Mouse (Mus musculus) limb, embryonic 11.5 days (tissue): ENCODE results near the gene Eef1a1. TPM values are rescaled to one million over a fixed set of nuclear protein-coding genes. Genes with fewer than 3 reads are reported as not detected.

Source experiments
- ATAC-seq: fragments of 200-750 bp; cut with Nextera tagmentation; 2 replicates; pipeline ENCODE4 v1.8.0; 2017; ENCODE audit warnings: low read depth; ENCODE audit not compliant: insufficient number of reproducible peaks, low FRiP score, low TSS enrichment
- DNase-seq: peaks from one replicate; pipeline ENCODE4 v3.0.0-alpha.2; 2015; ENCODE audit warnings: low spot score
- H3K27ac ChIP-seq: fragments of 300-500 bp; sonication (generic); replicated peaks from 2 replicates; pipeline ENCODE4 v1.5.1; 2014; ENCODE audit warnings: low read depth, mild to moderate bottlenecking, low read length
- H3K27me3 ChIP-seq: fragments of 300-500 bp; sonication (generic); 2 replicates; pipeline ENCODE4 v1.6.1; 2014; ENCODE audit warnings: mild to moderate bottlenecking, low read length, mixed read lengths; ENCODE audit not compliant: control insufficient read depth, insufficient read depth
- H3K36me3 ChIP-seq: fragments of 300-500 bp; sonication (generic); 2 replicates; pipeline ENCODE4 v1.6.1; 2014; ENCODE audit warnings: mild to moderate bottlenecking, low read length, moderate library complexity, mixed read lengths; ENCODE audit not compliant: control insufficient read depth, insufficient read depth
- H3K4me1 ChIP-seq: fragments of 300-500 bp; sonication (generic); 2 replicates; pipeline ENCODE4 v1.6.1; 2014; ENCODE audit warnings: low read length, mixed read lengths; ENCODE audit not compliant: control insufficient read depth, insufficient read depth
- H3K4me2 ChIP-seq: fragments of 300-500 bp; sonication (generic); 2 replicates; pipeline ENCODE4 v1.6.1; 2014; ENCODE audit warnings: low read depth, mild to moderate bottlenecking, moderate library complexity; ENCODE audit not compliant: severe bottlenecking
- H3K4me3 ChIP-seq: fragments of 300-500 bp; sonication (generic); 2 replicates; pipeline ENCODE4 v1.5.1; 2014; ENCODE audit warnings: low read depth, low read length
- H3K9ac ChIP-seq: fragments of 300-500 bp; sonication (generic); 2 replicates; pipeline ENCODE4 v1.6.1; 2014; ENCODE audit warnings: mild to moderate bottlenecking, low read length
- H3K9me3 ChIP-seq: fragments of 300-500 bp; sonication (generic); 2 replicates; pipeline ENCODE4 v1.6.1; 2016; ENCODE audit warnings: low read length; ENCODE audit not compliant: control insufficient read depth
- WGBS: fragments of 180-500 bp; shearing (Covaris S2); extraction: QIAGEN DNeasy Blood & Tissue Kit; methylation state at CpG from one replicate; pipeline ENCODE4 v1.1.7; 2014; 5-methylcytosine and 5-hydroxymethylcytosine counted together
- polyA plus RNA-seq: library from polyadenylated mRNA; unstranded; fragments of >200 nt; fragmentation: Nextera tagmentation; extraction: Ambion mirVana; gene quantifications from 2 replicates; pipeline ENCODE4 v1.2.1, GENCODE M21; 2014

Eef1a1 gene
- 5,036 and 5,240 TPM in 2 replicates for polyA plus RNA-seq

- Histone ChIP-seq H3K27ac (no peak within 1 kb of the TSS), H3K4me3 (peak within 1 kb of the TSS; percentile 28), H3K4me1 (peaks cover 7% of the 10 kb centered on the region; the same call in 1 of the 2 replicates), H3K9ac (peak within 1 kb of the TSS; percentile 47; the same call in 1 of the 2 replicates), H3K36me3 (no peaks in the 10 kb centered on the region), H3K4me2 (peak within 1 kb of the TSS; percentile 47), H3K27me3 (no peaks in the 10 kb centered on the region), H3K9me3 (no peaks in the 10 kb centered on the region)
- DNase-seq (peak; percentile 65), ATAC-seq (no peak)
- 5% methylated on average over 17 of the region's 20 CpGs for WGBS
These were observed at the start of gene Eef1a1 for GRCm38 (mm10) chr9:78488890-78489420. Eef1a1 (minus strand) TSS chr9:78489151.

DNA sequence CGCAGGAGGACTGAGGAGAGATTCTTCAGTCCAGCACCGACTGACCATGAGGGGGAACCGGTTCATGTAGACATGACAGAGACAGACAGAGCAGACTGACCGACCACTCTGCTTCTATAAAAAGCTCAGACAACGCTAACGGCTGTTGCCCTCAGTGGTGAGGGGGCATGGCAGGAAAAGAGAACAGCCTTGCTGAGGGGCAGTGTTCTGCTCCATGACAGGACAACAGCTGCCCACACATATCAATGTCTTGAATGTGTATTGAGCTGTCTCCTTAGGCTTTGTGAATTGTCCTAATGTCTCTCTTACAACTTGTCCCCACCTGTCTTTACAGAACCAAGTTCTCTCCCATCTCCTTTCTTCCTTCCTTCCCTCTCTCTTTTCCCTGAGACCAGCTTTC lies 49.5 kb upstream of the Eef1a1 start:
- WGBS: 50% methylated on average over 6 of the region's 6 CpGs
- H3K27ac ChIP-seq: no peak overlapping the region
- no peaks in the 10 kb centered on the region for H3K9me3 ChIP-seq
- no peak overlapping the region for H3K4me3 ChIP-seq
- no peak overlapping the region for H3K9ac ChIP-seq
- H3K36me3 ChIP-seq: no peaks in the 10 kb centered on the region
- no peak for ATAC-seq
- H3K27me3 ChIP-seq: no peaks in the 10 kb centered on the region
- H3K4me1 ChIP-seq: no peaks in the 10 kb centered on the region
- no peak for DNase-seq
- H3K4me2 ChIP-seq: no peak overlapping the region

DNA sequence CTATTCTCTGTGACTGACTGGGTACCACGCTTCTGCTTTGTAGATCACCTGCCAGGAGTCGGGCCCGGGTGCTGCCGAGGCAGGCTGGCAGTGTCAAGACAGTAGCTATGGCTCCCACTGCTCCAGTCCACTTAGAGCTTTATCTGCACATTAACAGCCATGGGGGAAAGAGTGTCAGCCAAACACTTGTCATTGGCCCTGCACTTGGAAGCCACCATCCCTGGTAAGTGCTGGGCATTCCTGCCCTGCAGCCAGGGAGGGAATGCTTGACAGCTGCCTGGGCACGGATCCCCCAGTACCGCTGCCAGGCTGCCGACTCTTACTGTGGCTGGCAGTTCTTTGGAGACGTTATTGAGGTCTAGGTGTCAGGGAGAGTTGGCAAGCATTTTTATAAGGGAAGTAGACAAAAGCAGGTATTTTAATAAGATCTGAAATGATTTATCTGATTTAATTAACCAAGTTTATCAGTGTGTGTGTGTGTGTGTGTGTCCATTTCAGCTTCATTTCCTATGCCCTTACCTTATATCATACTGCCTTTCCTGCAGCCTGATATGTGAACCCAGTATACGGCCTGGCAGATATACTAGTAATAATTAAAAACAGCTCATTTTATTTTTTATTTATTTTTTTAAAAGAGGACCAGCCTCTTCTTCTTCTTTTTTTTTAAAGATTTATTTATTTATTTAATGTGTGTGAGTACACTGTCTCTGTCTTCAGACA lies 48.4 kb upstream of the Eef1a1 start:
- no peaks in the 10 kb centered on the region for H3K4me1 ChIP-seq
- no peak for ATAC-seq
- 87% methylated on average over 9 of the region's 9 CpGs for WGBS

GRCm38 (mm10) chr9:78534606-78535005 lies 45.7 kb upstream of the Eef1a1 start:
- H3K9ac ChIP-seq: no peak overlapping the region
- no peaks in the 10 kb centered on the region for H3K27me3 ChIP-seq
- H3K9me3 ChIP-seq: no peaks in the 10 kb centered on the region
- ATAC-seq (no peak), DNase-seq (no peak)
- no peak overlapping the region for H3K27ac ChIP-seq
- 90% methylated on average over 7 of the region's 7 CpGs for WGBS
- H3K4me1 ChIP-seq: no peaks in the 10 kb centered on the region
- no peak overlapping the region for H3K4me2 ChIP-seq
- no peaks in the 10 kb centered on the region for H3K36me3 ChIP-seq
- no peak overlapping the region for H3K4me3 ChIP-seq

More for the DNA sequence above, 48.4 kb upstream of the Eef1a1 start:
- Histone ChIP-seq H3K9ac (no peak overlapping the region), H3K4me3 (no peak overlapping the region), H3K27me3 (no peaks in the 10 kb centered on the region), H3K27ac (no peak overlapping the region), H3K36me3 (no peaks in the 10 kb centered on the region), H3K9me3 (no peaks in the 10 kb centered on the region), H3K4me2 (no peak overlapping the region)
- no peak for DNase-seq

- no peak for DNase-seq
- H3K27me3 ChIP-seq: no peaks in the 10 kb centered on the region
- H3K27ac ChIP-seq: no peak overlapping the region
- H3K36me3 ChIP-seq: no peaks in the 10 kb centered on the region
- no peak for ATAC-seq
- H3K4me3 ChIP-seq: no peak overlapping the region
- no peaks in the 10 kb centered on the region for H3K9me3 ChIP-seq
- H3K4me2 ChIP-seq: no peak overlapping the region
- H3K4me1 ChIP-seq: no peaks in the 10 kb centered on the region
- whole genome bisulfite sequencing: 81% methylated on average over 18 of the region's 18 CpGs
- H3K9ac ChIP-seq: no peak overlapping the region
These were observed 44.5 kb upstream of the Eef1a1 start for GRCm38 (mm10) chr9:78533296-78533935.

DNA sequence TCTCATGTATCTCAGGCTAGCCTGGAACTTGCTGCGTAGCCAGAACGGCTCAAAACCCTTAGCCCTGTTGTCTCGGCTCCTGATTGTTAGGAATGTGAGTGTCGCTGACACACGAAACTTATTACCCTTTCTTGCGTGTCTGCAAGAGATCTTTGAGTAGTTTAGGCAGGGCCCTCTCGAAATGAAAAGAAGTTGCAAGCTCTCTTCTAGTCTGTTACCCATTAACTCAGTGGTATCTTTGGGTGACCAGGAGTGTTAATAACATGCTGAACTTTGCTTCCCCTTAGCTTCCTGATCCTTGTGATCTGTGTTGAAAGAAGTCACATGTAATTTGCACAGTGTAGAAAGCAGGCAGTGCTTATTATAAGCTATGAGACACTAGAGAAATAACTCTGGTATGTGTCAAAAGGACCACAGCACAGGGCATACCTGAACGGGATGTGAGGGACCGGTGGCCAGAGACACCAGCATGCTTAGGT lies 43.4 kb upstream of the Eef1a1 start:
- Histone ChIP-seq H3K4me2 (no peak overlapping the region), H3K36me3 (no peaks in the 10 kb centered on the region), H3K4me1 (no peaks in the 10 kb centered on the region), H3K27ac (no peak overlapping the region), H3K27me3 (no peaks in the 10 kb centered on the region), H3K4me3 (no peak overlapping the region), H3K9ac (no peak overlapping the region), H3K9me3 (no peaks in the 10 kb centered on the region)
- 53% methylated on average over 9 of the region's 9 CpGs for WGBS
- DNase-seq: no peak
- ATAC-seq: no peak

GRCm38 (mm10) chr9:78531816-78532215 lies 42.9 kb upstream of the Eef1a1 start:
- Histone ChIP-seq H3K4me2 (no peak overlapping the region), H3K27me3 (no peaks in the 10 kb centered on the region), H3K9me3 (no peaks in the 10 kb centered on the region), H3K4me3 (no peak overlapping the region), H3K27ac (no peak overlapping the region), H3K36me3 (no peaks in the 10 kb centered on the region), H3K4me1 (no peaks in the 10 kb centered on the region), H3K9ac (no peak overlapping the region)
- DNase-seq (no peak), ATAC-seq (no peak)
- 54% methylated on average over 5 of the region's 5 CpGs for WGBS

DNA sequence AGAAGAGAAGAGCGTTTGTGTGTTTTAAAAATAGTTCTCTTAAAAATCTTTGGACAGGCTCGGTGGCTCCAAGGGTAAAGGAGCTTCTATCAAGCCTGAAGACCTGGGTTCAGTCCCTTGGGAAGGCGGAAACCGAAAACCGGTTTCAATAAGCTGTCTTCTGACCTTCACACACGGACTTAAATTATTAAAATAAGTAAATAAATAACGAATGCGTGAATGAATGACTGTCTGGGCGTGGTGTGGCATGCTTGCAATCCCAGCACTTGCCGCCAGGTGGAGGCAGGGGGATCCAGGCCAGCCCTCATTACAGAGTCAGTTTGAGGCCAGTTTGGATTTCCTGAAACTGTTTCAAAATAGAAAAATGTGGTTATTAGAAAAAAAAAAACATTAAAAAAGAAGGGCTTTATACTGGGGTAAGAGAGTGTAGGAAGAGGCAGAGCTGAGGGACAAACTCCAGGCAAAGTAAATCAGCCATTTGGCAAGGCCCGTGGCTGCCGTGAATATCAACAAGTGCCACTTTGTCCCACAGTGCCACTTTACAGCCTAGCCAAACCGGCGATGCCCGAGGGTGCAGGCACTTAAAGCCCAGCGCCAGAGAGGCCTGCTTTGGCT lies 38.9 kb upstream of the Eef1a1 start:
- WGBS: 2% methylated on average over 16 of the region's 16 CpGs
- no peaks in the 10 kb centered on the region for H3K9me3 ChIP-seq

More for the DNA sequence above, 38.9 kb upstream of the Eef1a1 start:
- H3K36me3 ChIP-seq: no peaks in the 10 kb centered on the region
- peak overlapping the region; percentile 36; the same call in 1 of the 2 replicates for H3K27ac ChIP-seq
- H3K9ac ChIP-seq: peak overlapping the region; percentile 60
- H3K4me2 ChIP-seq: peak overlapping the region; percentile 80
- H3K27me3 ChIP-seq: no peaks in the 10 kb centered on the region
- H3K4me1 ChIP-seq: no peaks in the 10 kb centered on the region
- peak overlapping the region; percentile 39 for H3K4me3 ChIP-seq
- ATAC-seq (peak; percentile 67; the same call in 1 of the 2 replicates), DNase-seq (peak; percentile 93)
